Mouse (Mus musculus): ENCODE measurements around the gene Prim1.

DNA sequence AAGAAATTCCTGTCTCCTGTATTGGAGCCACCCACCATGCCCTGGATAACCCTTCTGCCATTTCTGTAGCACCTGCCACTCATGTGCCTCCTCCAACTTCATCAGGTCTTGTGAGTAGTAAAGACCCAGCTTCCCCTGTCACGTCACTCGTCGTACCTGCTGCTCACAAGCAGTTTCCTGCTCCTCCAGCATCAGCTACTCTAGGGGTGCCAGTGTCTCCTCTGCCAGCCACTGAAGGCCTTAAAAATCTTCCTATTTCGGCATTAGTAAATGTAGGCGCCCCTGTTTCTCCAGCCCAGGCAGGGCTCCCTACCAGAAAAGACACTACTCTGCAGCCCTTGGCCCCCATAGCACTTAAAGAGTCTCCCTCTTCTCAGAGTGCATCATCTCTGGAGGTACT is 25.3 kb downstream of the Prim1 start:
- TF ChIP-seq HCFC1 (IDR thresholded peaks at IDR 0.05; ENCODE audit: borderline replicate concordance, insufficient read depth, low read length) = no peak
- TF ChIP-seq ZC3H11A (IDR thresholded peaks at IDR 0.05; ENCODE audit: borderline replicate concordance, low read depth, low read length) = no peak

All from ES-E14 (cell line).